Comparison of ENCODE assay signal across 14 mouse cellular contexts in the genomic region with DNA sequence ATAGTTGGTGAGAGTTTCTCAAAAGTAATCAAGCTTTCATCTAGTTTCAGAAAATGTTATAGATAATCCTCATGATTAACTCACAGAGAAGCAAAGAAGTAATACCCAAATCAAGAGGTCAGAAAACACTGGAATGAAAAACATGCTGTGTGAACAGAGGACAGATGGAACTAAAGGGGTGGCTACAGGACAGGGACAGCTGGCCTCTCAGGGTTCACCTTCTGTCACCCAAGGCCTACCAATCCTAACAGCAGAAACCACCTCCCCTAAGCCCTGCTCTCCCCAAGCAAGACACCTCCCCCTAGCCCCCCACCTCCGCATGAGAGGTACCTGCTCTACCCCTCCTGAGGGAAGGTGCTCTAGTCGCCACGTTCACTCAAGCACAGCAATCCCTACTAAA.
"Had no signal": no experiment of that assay in that cellular context is flagged by ENCODE, and none has a peak within 500 bp of the region (broad histone marks: within the 10 kb centered on the region; RNA-seq: fewer than 3 reads in every experiment).

No protein-coding gene starts in this region.

- DNase-seq: kidney, adult 8-10 months; kidney, postnatal 14 days; kidney, postnatal 4 days; left cerebral cortex, postnatal 4 days; liver, embryonic 13.5 days; lung, adult 2 months; lung, postnatal 14 days; lung, postnatal 4 days; midbrain, embryonic 14.5 days; thymus, adult 18-20 months; thymus, postnatal 36 days had no signal

- H3K4me3 ChIP-seq: limb, embryonic 12.5 days; limb, embryonic 15.5 days; liver, embryonic 13.5 days had no signal

- H3K9me3 ChIP-seq: limb, embryonic 12.5 days; limb, embryonic 15.5 days; liver, embryonic 13.5 days had no signal

- H3K27me3 ChIP-seq: limb, embryonic 12.5 days; limb, embryonic 15.5 days; liver, embryonic 13.5 days had no signal

- H3K4me1 ChIP-seq: limb, embryonic 15.5 days; liver, embryonic 13.5 days had no signal

- H3K36me3 ChIP-seq: limb, embryonic 12.5 days; limb, embryonic 15.5 days; liver, embryonic 13.5 days had no signal

- H3K27ac ChIP-seq: limb, embryonic 12.5 days; limb, embryonic 15.5 days; liver, embryonic 13.5 days had no signal

- H3K9ac ChIP-seq: limb, embryonic 12.5 days; limb, embryonic 15.5 days; liver, embryonic 13.5 days had no signal

- H3K4me2 ChIP-seq: limb, embryonic 12.5 days; limb, embryonic 15.5 days; liver, embryonic 13.5 days; midbrain, embryonic 11.5 days had no signal
